Mouse (Mus musculus) ovary, postnatal 10 days (tissue): ENCODE results near the gene Taf6.
"Not testable (repeated sequence)": the region's sequence is repeated elsewhere in the genome, so short reads cannot be mapped to it uniquely, and the experiment has no call there.

Experiments used
- DNase-seq: peaks from one replicate; pipeline ENCODE4 v3.0.0; 2022; ENCODE audit warnings: low spot score

The Taf6 gene

GRCm38 (mm10) chr5:138186950-138187638 lies at the start of gene Taf6, which contains the start of gene Cnpy4:
Gene Taf6 (minus strand): TSS chr5:138187451.
Gene Cnpy4 (plus strand): TSS chr5:138187485.
- DNase-seq: peak; percentile 41

- DNase-seq: no peak
These were observed 47.0 kb upstream of the Taf6 start for GRCm38 (mm10) chr5:138234224-138234623.

- DNase-seq: no peak
These were observed 46.5 kb upstream of the Taf6 start for GRCm38 (mm10) chr5:138233778-138234177.

- no peak for DNase-seq
These were observed 42.3 kb upstream of the Taf6 start for GRCm38 (mm10) chr5:138229511-138229910.

GRCm38 (mm10) chr5:138228026-138228425 lies 40.8 kb upstream of the Taf6 start:
- DNase-seq: no peak

- DNase-seq: no peak
These were observed 40.1 kb upstream of the Taf6 start for GRCm38 (mm10) chr5:138227367-138227766.

- DNase-seq: no peak
These were observed 39.2 kb upstream of the Taf6 start for GRCm38 (mm10) chr5:138226491-138226890.

- no peak for DNase-seq
These were observed 38.4 kb upstream of the Taf6 start, which contains the start of gene Nxpe5 for GRCm38 (mm10) chr5:138225700-138226099. Gene Nxpe5 (plus strand): TSS chr5:138225898.

- no peak for DNase-seq
These were observed 36.0 kb upstream of the Taf6 start for GRCm38 (mm10) chr5:138223287-138223686.

- peak; percentile 67 for DNase-seq
These were observed 34.9 kb upstream of the Taf6 start for GRCm38 (mm10) chr5:138222111-138222510.

- DNase-seq: no peak
These were observed 32.6 kb upstream of the Taf6 start for GRCm38 (mm10) chr5:138219864-138220263.

GRCm38 (mm10) chr5:138216632-138217031 lies 29.4 kb upstream of the Taf6 start:
- DNase-seq: not testable (repeated sequence)

GRCm38 (mm10) chr5:138207873-138208272 lies 20.6 kb upstream of the Taf6 start:
- no peak for DNase-seq

GRCm38 (mm10) chr5:138207253-138207652 lies 20.0 kb upstream of the Taf6 start:
- DNase-seq: no peak

GRCm38 (mm10) chr5:138202086-138202485 lies 14.8 kb upstream of the Taf6 start:
- DNase-seq: no peak

- no peak for DNase-seq
These were observed 12.3 kb upstream of the Taf6 start for GRCm38 (mm10) chr5:138199576-138199975.

GRCm38 (mm10) chr5:138195463-138195862 lies 8.2 kb upstream of the Taf6 start:
- no peak for DNase-seq

GRCm38 (mm10) chr5:138194755-138195345 lies 7.6 kb upstream of the Taf6 start:
- no peak for DNase-seq

- peak; percentile 73 for DNase-seq
These were observed 6.8 kb upstream of the Taf6 start, which contains the start of gene Mblac1 for GRCm38 (mm10) chr5:138193771-138194727. Gene Mblac1 (plus strand): TSS chr5:138194314.

GRCm38 (mm10) chr5:138187661-138188306 lies 533 bp upstream of the Taf6 start:
- no peak for DNase-seq

GRCm38 (mm10) chr5:138173217-138173616 lies 14.0 kb downstream of the Taf6 start:
- no peak for DNase-seq
